Mouse (Mus musculus) myocyte (in vitro differentiated cells): ENCODE measurements around the gene Clasp1.

ENCODE experiments used
- CEBPB ChIP-seq: IDR thresholded peaks from 2 replicates; pipeline ENCODE4 v1.6.1; 2011; ENCODE audit warnings: mild to moderate bottlenecking, moderate library complexity; ENCODE audit not compliant: poor library complexity, insufficient read depth, severe bottlenecking
- USF1 ChIP-seq: IDR thresholded peaks from one replicate; pipeline ENCODE4 v1.6.1; 2011; ENCODE audit warnings: low read depth, mild to moderate bottlenecking, control low read depth, moderate library complexity

GRCm38 (mm10) chr1:118529213-118529612, 140.4 kb downstream of the Clasp1 start:
- TF ChIP-seq CEBPB (no peak), USF1 (no peak)
